Mouse (Mus musculus): ENCODE data around the gene 4833427G06Rik.
"Not testable (repeated sequence)": the region's sequence is repeated elsewhere in the genome, so short reads cannot be mapped to it uniquely, and the experiment has no call there.

4833427G06Rik gene

DNA sequence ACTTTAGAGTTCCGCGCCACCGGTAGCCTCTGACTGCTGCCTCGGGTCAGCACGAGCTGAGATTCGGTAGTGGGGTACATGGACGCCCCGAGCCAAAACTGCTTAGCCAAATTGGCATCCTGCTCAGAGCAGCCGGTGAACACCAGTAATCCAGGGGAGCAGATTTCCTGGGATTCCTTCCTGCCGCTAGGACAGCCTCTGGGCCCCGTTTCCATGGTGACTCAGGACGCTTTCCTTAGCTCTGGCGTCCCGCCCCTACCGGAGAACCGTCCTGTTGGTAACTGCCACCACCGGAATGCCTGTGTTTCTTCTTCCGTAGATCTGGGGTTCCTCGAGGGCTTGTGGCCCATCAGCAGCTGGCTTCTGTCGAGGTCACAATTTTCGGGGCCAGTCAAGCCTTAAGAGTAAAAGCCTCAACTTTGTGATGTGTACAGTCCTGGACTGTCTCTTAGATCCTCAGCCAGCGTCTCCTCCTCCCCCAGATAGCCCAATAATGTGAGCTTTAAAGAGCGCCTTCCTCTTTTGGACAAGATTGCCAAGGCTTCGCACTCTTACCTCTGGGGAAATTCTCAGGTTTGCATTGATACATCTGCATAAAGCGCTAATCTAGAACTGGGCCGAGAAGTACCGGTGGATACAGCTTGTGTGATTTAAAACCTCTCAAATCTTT is at the start of gene 4833427G06Rik:
4833427G06Rik (minus strand) TSS at position 323 of the 670 bp plus-strand sequence.
- CTCF ChIA-PET: interaction anchor here in 3 of 4 experiments (0.6 to 1.4 kb wide), 6 partner anchors 24 to 1709 kb away, joined by 3 to 8 read pairs (median 4); no protein-coding TSS in a partner anchor
- POLR2A ChIA-PET: interaction anchor here in 3 of 4 experiments (0.6 to 1.2 kb wide), 5 partner anchors 14 to 367 kb away, joined by 3 to 5 read pairs (median 4); no protein-coding TSS in a partner anchor

DNA sequence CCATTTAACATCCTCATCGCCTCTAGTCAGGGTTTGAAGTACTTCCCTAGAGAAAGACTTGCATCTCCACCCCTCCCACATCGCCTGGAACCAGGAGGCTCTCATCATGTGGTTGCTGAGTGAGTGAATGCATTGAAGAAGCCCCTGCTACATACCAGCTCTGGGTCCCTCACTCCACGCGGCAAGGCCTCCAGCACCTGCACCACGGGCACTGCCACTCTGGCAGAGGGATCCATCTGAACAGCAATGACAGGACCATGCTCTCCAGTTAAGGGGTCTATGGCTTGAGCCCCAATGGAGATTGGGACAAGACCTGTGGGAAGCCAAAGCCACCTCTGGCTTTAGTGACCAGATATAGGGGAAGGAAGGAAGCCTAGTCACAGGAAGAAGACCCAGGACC is 45.4 kb upstream of the 4833427G06Rik start:
- POLR2A ChIA-PET: no interaction called here
- CTCF ChIA-PET: interaction anchor here in 2 of 4 experiments (0.5 to 2.4 kb wide), 2 partner anchors 14 to 157 kb away, joined by 6 to 8 read pairs; no protein-coding TSS in a partner anchor

DNA sequence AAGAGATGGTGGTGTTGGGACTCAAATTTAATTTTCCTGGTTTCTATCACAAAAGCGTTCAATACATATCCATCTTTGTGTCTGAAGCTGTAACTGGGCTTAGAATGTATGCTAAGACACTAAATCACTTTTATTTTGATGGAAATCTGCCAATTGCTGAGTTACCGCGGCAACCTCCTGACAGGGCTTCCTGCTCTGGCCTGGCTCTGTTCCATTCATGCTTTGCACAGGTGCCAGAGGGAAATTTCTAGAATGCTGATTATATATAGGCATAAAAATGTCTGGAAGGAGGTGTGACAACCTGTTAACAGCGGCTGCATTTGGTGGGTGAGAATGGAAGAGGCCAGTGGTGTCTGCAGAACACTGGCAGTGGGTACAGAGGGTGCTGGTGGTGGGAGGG is 44.6 kb upstream of the 4833427G06Rik start:
- ChIA-PET POLR2A (interaction anchor here in 1 of 4 experiments (0.6 kb wide), 1 partner anchor 149 kb away, joined by 3 read pairs; no protein-coding TSS in a partner anchor), CTCF (interaction anchor here in 1 of 4 experiments (0.6 kb wide), 1 partner anchor 34 kb away, joined by 3 read pairs; no protein-coding TSS in a partner anchor)

DNA sequence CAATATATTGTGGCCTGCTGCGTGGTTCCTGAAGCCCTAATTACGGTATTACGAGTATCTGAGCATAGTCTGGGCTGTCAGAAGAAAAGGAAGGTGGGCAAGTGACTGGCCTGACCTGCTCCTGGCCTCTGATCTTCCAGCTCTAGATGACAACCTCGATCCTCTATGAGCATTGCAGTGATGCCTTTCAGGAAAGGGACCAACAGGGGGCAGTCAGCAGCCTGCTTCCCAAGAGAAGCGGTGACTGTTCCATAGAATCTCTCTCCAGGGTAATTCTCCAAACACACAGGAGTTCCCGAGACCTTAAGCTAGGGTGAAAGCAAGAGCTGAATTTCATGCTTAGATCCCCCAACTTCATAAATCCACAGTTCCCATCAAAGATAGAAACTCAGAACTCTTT is 42.3 kb upstream of the 4833427G06Rik start:
- ChIA-PET POLR2A (interaction anchor here in 1 of 4 experiments (0.6 kb wide), 1 partner anchor 212 kb away, joined by 3 read pairs; no protein-coding TSS in a partner anchor), CTCF (interaction anchor here in 2 of 4 experiments (0.5 to 1.4 kb wide), 5 partner anchors 8 to 149 kb away, joined by 3 to 4 read pairs (median 3); no protein-coding TSS in a partner anchor)

DNA sequence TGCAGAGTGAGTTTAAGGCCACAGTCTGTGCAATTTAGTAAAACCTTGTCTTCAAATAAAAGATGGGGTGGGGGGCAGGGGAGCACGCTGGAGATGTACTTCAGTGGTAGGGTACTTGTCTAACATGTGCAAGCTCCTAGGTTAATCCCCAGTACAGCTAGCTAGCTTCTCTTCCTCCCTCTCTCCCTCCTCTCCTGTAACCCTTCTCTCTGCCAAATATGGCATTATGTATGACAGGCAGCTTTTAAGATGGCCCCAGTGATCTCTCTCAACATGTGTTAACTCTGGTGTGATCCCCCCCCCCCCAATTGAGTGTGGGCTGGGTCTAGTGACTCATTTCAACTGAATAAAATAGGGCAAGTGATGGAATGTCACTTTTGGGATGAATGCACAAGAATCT is 41.6 kb upstream of the 4833427G06Rik start:
- CTCF ChIA-PET: interaction anchor here in 3 of 4 experiments (0.6 to 1.4 kb wide), 5 partner anchors 9 to 343 kb away, joined by 3 to 7 read pairs (median 3); no protein-coding TSS in a partner anchor
- POLR2A ChIA-PET: no interaction called here

DNA sequence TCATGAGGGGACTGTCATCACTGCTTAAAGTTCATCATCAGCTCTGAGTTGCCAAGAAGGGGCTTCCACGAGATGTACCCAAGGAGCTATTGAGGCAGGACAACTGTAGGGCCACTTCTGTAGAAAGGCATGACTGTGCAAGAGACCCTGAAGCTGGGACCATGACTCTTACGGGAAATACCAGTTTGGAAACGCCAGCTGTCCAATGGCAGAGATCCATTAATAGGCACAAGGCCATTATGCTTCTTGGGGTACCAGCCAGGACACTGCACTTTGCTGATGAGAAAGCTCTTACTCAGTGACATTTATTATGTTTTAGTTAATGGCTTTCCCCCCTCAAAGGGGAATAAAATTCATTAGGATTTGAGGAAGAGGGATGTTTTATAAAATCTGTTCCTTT is 38.8 kb upstream of the 4833427G06Rik start:
- CTCF ChIA-PET: no interaction called here
- POLR2A ChIA-PET: no interaction called here

DNA sequence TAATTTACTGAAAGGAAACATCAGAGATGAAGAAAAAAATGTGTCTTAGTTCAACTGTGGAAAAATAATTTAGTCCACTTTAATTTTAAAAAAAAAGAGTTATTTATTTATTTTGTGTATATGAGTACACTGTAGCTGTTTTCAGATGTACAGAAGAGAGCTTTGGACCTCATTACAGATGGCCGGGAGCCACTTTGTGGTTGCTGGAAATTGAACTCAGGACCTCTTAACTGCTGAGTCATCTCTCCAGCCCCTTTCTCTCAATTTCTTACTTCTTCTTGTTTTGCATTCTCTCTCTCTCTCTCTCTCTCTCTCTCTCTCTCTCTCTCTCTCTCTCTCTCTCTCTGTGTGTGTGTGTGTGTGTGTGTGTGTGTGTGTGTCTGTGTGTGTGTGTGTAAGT is 37.5 kb upstream of the 4833427G06Rik start:
- POLR2A ChIA-PET: not testable (repeated sequence)
- CTCF ChIA-PET: interaction anchor here in 1 of 4 experiments (0.7 kb wide), 1 partner anchor 132 kb away, joined by 6 read pairs; no protein-coding TSS in a partner anchor

DNA sequence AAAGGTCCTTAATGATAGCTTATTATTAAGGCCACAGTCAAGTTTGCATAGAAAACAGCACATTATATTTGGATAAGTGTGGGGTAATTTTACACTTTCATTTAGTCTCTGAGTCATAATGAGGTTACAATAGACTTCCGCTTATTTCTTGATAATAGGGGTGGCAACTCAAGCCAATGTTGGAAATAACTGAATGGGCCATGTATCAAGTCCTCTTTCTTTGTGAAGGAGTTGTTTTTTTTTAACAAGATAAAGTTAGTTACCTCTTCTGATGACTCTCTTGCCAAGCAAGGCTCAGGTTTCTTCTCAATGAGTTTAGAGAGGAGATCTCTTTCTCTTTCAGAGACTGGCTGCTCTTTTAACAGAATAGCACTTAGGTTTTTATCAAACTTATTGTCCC is 36.4 kb upstream of the 4833427G06Rik start:
- CTCF ChIA-PET: interaction anchor here in 1 of 4 experiments (1.2 kb wide), 1 partner anchor 338 kb away, joined by 3 read pairs; no protein-coding TSS in a partner anchor
- POLR2A ChIA-PET: interaction anchor here in 1 of 4 experiments (0.6 kb wide), 1 partner anchor 173 kb away, joined by 3 read pairs; no protein-coding TSS in a partner anchor

DNA sequence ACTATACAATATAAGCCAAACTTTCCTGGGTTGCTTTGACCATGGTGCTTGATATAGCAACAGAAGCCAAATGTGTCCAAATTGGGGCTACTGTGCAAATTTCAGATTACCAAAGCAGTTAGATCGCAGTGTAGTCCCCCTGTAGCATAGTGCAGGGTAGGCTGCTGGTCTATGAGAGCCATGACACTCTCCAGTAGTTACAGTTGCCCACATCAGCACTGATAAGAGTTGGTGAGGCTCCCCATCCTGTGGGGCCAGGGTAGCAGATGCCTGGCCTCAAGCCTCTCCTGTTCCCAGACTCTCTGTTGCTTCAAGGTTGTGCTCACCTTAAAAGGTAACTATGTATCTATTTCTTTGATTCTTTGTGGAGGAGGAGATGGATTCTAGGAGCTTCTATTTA is 36.0 kb upstream of the 4833427G06Rik start:
- ChIA-PET CTCF (interaction anchor here in 2 of 4 experiments (1.2 to 1.5 kb wide), 3 partner anchors 14 to 337 kb away, joined by 3 to 6 read pairs (median 5); partner anchors contain the start of gene 4833427G06Rik (in 1 of the 2)), POLR2A (interaction anchor here in 1 of 4 experiments (0.6 kb wide), 1 partner anchor 174 kb away, joined by 3 read pairs; no protein-coding TSS in a partner anchor)

DNA sequence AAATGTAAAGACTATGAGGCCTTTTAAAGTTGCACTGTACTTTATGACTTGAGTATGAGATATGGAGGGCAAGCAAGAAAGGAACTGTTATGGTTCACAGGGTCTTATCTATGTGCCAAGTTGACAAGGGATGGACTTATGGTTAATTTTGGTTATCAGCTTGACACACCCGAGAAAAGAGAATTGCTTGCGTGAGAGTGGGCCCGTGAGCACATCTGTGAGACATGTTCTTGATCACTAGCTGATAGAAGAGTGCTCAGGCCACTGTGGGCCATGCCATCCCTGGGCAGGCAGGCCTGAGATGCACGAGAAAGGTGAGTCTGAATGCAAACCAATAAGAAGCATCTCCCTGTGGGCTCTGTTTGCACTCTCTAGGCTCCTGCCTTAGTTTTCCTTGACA is 35.6 kb upstream of the 4833427G06Rik start:
- POLR2A ChIA-PET: interaction anchor here in 1 of 4 experiments (0.6 kb wide), 1 partner anchor 174 kb away, joined by 3 read pairs; no protein-coding TSS in a partner anchor
- CTCF ChIA-PET: interaction anchor here in 2 of 4 experiments (0.8 to 1.5 kb wide), 5 partner anchors 11 to 336 kb away, joined by 3 to 6 read pairs (median 3); partner anchors contain the start of gene 4833427G06Rik (in 1 of the 2)

DNA sequence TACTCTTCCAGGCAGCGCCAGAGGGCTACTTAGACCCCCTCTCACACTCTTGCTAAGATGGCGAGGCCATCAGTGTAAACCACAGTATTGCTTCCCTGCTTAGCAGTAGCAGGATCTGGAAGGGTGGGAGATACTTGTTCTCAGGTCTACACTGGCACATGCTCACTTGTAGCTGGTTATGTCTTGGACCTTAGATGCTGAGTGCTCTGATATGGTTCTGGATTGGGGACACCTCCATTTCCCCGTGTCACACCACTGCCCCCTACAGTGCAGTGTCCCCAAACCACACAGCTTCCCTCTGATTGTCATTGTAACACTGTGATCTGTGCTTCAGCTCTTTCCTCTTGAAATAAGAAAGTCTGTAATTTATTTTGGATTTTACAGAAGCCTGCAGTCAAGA is 35.1 kb upstream of the 4833427G06Rik start:
- ChIA-PET CTCF (interaction anchor here in 3 of 4 experiments (0.5 to 1.5 kb wide), 8 partner anchors 11 to 336 kb away, joined by 3 to 6 read pairs (median 3); partner anchors contain the start of gene 4833427G06Rik (in 1 of the 3)), POLR2A (interaction anchor here in 1 of 4 experiments (0.6 to 0.7 kb wide), 2 partner anchors 267 to 1074 kb away, joined by 3 to 5 read pairs; no protein-coding TSS in a partner anchor)

DNA sequence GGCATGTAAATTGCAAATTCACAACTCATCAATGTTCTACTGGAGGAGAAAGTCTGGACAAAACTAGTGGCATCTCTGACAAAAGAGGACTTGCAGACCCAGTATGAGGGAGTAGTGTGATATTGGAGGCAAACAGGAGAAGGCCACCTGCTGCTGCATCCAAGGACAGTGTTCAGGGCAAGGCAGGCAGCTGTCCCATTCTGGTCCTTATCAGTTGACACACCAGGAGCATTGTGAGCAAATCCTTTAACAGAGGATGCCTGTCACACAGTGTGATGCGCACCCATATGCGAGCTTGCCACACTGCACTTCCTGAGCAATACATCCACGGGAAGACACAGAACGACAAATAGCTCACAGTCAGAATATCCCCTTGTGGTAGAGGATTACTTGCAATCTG is 12.9 kb upstream of the 4833427G06Rik start:
- POLR2A ChIA-PET: no interaction called here

DNA sequence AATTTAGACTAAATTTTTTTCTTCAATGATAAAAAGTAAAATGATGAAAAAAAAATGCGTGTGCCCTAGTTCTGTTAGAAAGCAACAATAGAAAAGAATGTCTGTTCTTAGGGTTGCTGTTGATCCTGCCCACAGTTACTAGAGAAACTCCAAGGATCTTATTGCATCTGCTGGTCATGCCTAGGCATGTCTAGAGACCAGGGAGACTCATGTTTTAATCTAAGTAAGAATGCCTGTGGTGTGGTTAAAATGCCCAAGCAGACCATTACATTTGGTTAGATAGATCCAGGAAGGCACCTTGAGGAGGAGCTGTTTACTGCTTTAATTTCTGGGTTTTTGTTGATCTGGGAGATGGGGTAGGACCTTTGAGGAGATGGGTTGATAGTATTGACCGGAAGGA is 3.9 kb upstream of the 4833427G06Rik start:
- CTCF ChIA-PET: no interaction called here
- POLR2A ChIA-PET: no interaction called here

More for the DNA sequence above, 12.9 kb upstream of the 4833427G06Rik start:
- CTCF ChIA-PET: no interaction called here

DNA sequence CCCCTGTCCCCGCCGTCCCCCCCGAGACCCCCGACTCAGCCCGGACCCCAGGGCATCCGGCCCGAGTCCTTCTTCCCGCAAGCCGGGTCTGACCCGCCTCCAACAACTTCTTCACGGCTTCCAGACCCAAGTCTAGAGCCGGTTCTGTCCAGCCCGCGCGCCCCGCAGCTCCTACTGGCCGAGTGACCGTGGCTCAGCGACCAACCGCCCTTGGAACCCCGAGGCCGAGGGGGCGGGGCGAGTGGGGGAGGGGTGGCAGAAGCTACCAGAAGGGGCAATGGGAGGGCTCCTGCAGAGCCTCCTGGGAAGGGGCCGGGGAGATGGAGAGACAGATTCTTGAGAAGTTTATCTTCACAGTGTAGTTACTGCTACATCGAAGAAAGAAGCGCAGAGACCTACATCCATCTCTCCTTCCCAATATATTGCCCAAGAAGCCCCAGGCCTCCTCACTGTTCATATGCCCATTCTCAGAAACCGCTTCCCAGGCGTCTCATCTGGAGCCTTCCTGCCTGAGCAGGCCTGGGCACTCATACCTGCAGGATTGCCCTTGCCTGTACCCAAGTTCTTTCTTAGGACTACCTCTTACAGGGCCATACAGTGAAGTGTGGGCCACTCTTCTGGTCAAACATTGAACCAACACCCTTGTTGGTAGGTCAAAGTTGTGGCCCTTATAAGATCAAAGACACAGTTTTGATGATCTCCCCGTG is 2.1 kb upstream of the 4833427G06Rik start:
- ChIA-PET POLR2A (interaction anchor here in 3 of 4 experiments (0.7 to 1.4 kb wide), 4 partner anchors 26 to 500 kb away, joined by 3 to 5 read pairs (median 4); partner anchors contain the start of genes Layn (in 1 of the 3), Sdhd (in 1 of the 3) and Timm8b (in 1 of the 3)), CTCF (no interaction called here)

DNA sequence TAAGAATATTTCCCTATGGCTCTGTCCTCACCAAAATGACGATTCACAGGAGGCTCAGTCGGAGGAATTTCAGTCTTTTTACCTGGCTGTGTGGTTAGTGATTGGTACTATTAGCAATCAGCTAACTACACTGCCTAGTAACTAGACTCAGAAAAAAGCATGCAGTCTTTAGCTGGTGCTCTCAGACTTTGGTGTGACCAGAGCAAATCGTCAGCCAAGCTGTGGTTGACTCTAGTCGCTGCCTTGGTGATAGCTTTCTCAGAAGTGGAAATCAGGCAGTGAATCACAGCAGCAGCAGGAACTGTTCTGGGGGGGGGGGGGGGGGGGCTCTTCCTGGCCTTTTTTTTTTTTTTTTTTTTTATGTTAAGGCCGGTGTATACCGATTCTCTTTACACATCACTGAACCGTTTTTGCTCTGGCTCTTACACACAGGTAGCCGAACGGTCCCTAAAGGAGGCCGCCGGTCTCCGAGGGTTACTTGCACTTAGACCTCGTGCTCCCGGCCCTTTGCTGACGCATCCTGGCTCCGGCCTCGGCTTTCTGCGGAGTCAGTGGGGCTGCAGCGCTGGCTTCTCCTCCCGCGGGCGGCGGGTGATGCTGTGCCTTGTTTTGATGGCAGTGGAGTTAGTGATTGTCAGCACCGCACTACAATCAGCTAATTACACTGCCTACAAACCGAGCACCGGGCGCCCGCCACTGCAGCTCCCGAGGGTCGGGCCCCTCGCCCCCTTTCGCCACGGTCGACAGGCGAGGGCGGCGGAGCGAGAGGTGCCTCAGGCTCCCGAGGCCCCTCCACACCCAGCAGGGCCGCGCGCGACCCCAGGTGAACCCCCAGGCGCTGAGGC is 1.3 kb upstream of the 4833427G06Rik start:
- ChIA-PET CTCF (interaction anchor here in 3 of 4 experiments (0.6 to 1.4 kb wide), 4 partner anchors 26 to 659 kb away, joined by 3 to 10 read pairs (median 4); no protein-coding TSS in a partner anchor), POLR2A (interaction anchor here (0.6 to 1.4 kb wide), 10 partner anchors 13 to 1521 kb away, joined by 3 to 5 read pairs (median 4); partner anchors contain the start of genes Layn (in 1 of the 4), Sdhd (in 1 of the 4) and Timm8b (in 1 of the 4))

DNA sequence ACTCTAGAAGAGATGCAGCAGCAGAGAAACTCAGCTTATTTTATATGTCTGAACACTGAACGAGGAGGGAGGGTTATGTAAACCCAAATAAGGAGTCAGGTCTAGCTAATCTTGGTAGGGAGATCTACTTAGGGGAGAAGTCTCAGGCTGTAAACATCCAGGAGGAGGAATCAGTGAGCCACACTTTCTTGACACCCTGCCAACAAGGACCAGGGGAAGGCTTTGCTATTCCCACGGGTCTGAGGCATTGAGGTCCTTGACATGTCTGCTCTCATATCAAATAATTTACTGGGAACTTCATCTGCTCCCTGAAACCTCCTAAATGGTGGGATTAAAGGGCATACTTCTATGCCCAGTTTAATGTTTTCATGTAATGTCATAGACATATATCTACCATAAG is 5.6 kb downstream of the 4833427G06Rik start:
- POLR2A ChIA-PET: no interaction called here
- CTCF ChIA-PET: no interaction called here

DNA sequence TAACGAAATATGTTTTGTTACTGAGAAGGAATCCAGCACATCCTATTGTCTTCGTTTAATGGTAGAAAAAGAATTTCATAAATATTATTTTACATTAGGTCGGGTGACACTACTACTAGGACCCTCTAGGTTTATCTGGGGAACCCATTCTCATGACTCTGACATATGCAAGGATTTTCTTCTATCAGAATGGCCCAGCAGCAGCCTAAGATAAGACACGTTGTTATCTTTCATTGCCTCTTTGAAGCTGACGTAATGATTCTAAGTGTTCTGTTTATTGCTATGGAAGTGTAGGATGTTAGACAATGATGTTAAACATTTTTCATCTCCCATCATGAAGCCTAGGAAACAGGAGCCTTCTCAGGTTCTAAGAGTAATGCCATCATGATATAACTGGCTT is 8.2 kb downstream of the 4833427G06Rik start:
- ChIA-PET POLR2A (no interaction called here), CTCF (no interaction called here)

DNA sequence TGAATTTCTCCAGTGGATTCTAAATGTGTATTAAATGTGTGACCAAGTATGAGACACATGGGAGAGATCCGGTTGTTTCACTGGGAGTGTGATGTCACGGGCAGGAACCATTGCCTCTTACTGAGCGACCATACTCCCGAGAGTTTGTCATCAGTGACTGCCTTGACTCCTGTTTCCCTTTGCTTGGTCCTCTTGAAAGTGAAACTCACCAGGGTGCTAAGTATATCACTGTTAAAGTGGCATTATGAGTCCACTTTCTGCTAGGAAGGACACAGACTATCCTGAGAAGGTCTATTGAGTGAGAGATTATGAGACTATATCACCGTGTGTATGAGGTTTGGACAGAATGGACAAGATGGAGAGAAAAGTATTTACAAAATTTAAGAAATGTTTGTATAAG is 20.3 kb downstream of the 4833427G06Rik start:
- ChIA-PET CTCF (no interaction called here), POLR2A (no interaction called here)

All from embryonic stem cell, embryonic (primary cell).